9 mouse cellular contexts compared by ENCODE assay signal in genomic region chr2:118743261-118743943, GRCm38 (mm10). TPM values are rescaled to one million over a fixed set of nuclear protein-coding genes. Genes with fewer than 3 reads are reported as not detected.
DNase-seq lines count a peak whose midpoint lies in the region; ATAC-seq and TF ChIP-seq lines count a peak whose summit lies in the region.
"Had no signal": no experiment of that assay in that cellular context is flagged by ENCODE, and none has a peak within 500 bp of the region (broad histone marks: within the 10 kb centered on the region; RNA-seq: fewer than 3 reads in every experiment).

No protein-coding gene starts in this region.

- no peak for ATAC-seq in heart, postnatal 0 days (ENCODE audit: insufficient read depth, low read depth)

- DNase-seq in heart, postnatal 0 days (ENCODE audit: low spot score) = peak; percentile 80
- no peak for DNase-seq in heart, postnatal 4 days
- DNase-seq in thymus, postnatal 14 days = peak; percentile 51
- no peak for DNase-seq in thymus, adult 2 months
- DNase-seq in cerebellum, adult 9-11 months = peak; percentile 55
- peak; percentile 31 to 61 for DNase-seq in lung, adult 18-20 months
- no peak for DNase-seq in right cerebral cortex, postnatal 14 days
- DNase-seq in spleen, adult 18-20 months = no peak

- 28% methylated on average over 8 of the region's 8 CpGs for WGBS in heart, postnatal 0 days
- WGBS in thymus, adult 2 months = 31% methylated on average over 8 of the region's 8 CpGs

- H3K36me3 ChIP-seq in heart, postnatal 0 days (replicated peaks; ENCODE audit: control insufficient read depth, insufficient read depth, low read length) = peaks cover 1% of the 10 kb centered on the region; the same call in 1 of the 2 replicates
- H3K36me3 ChIP-seq in thymus, adult 2 months (ENCODE audit: control insufficient read depth, insufficient read depth, low read length) = no peaks in the 10 kb centered on the region

- TF ChIP-seq EP300 in heart, postnatal 0 days (IDR thresholded peaks at IDR 0.05; ENCODE audit: low read depth) = no peak

- no peaks in the 10 kb centered on the region for H3K9me3 ChIP-seq in heart, postnatal 0 days (replicated peaks; ENCODE audit: control insufficient read depth, low read length)

- H3K9ac ChIP-seq in heart, postnatal 0 days (replicated peaks; ENCODE audit: low read depth, low read length) = no peak overlapping the region

- no peak overlapping the region for H3K27ac ChIP-seq in heart, postnatal 0 days (ENCODE audit: low read depth)
- H3K27ac ChIP-seq in thymus, adult 2 months (ENCODE audit: control insufficient read depth, insufficient read depth, low read length) = no peak overlapping the region

- H3K27me3 ChIP-seq in heart, postnatal 0 days (ENCODE audit: control insufficient read depth, insufficient read depth, low read length) = no peaks in the 10 kb centered on the region
- no peaks in the 10 kb centered on the region for H3K27me3 ChIP-seq in thymus, adult 2 months (ENCODE audit: control insufficient read depth, insufficient read depth, low read length)

- no peak for TF ChIP-seq POLR2A in thymus, adult 2 months (IDR thresholded peaks at IDR 0.05; ENCODE audit: control insufficient read depth, extremely low read depth, insufficient read depth, low read length, poor library complexity)

- no peak overlapping the region for H3K4me3 ChIP-seq in heart, postnatal 0 days (ENCODE audit: low read depth, low read length)
- no peak overlapping the region for H3K4me3 ChIP-seq in thymus, adult 2 months (ENCODE audit: control insufficient read depth, insufficient read depth, low read length)

- H3K4me1 ChIP-seq in heart, postnatal 0 days (ENCODE audit: control insufficient read depth, insufficient read depth) = peaks cover 23% of the 10 kb centered on the region; the same call in 1 of the 2 replicates
- H3K4me1 ChIP-seq in thymus, adult 2 months (replicated peaks; ENCODE audit: control insufficient read depth, insufficient read depth, low read length) = peaks cover 28% of the 10 kb centered on the region

- peak; percentile 83 for TF ChIP-seq CTCF in heart, postnatal 0 days (IDR thresholded peaks at IDR 0.05; ENCODE audit: low read depth)
- no peak for TF ChIP-seq CTCF in thymus, adult 2 months (IDR thresholded peaks at IDR 0.05; ENCODE audit: borderline replicate concordance, control insufficient read depth, extremely low read depth, insufficient read depth, low read length, poor library complexity)

- no peak overlapping the region for H3K4me2 ChIP-seq in heart, postnatal 0 days (ENCODE audit: low read depth, low read length)

RNA-seq across cellular contexts. Expression of gene Inafm2, which starts 2.2 kb away (rescaled TPM):
- 39.4 and 44.2 TPM in 2 replicates for total RNA-seq in heart, postnatal 0 days (2014; rRNA removed; ENCODE audit: low replicate concordance)
- polyA plus RNA-seq in heart, postnatal 0 days (2015; fragmentation: Nextera tagmentation; extraction: Ambion mirVana) = 39.9 and 48.4 TPM in 2 replicates
- total RNA-seq in heart, postnatal 4 days (2021) = 10 to 100 TPM; 33.9 to 34.9 TPM
- polyA plus RNA-seq in thymus, adult 2 months (2012; rRNA removed) = 18.9 and 25.7 TPM in 2 replicates

RNA-seq across cellular contexts. Expression of gene Plcb2, which starts 15.2 kb away (rescaled TPM):
- total RNA-seq in heart, postnatal 0 days (2014; rRNA removed; ENCODE audit: low replicate concordance) = 1.6 and 7.6 TPM in 2 replicates
- 2.0 and 2.6 TPM in 2 replicates for polyA plus RNA-seq in heart, postnatal 0 days (2015; fragmentation: Nextera tagmentation; extraction: Ambion mirVana)
- total RNA-seq in heart, postnatal 4 days (2021) = 1 to 10 TPM; 1.3 to 1.7 TPM
- 79.9 and 94.4 TPM in 2 replicates for polyA plus RNA-seq in thymus, adult 2 months (2012; rRNA removed)

RNA-seq across cellular contexts. Expression of gene Ccdc9b, which starts 19.1 kb away (rescaled TPM):
- 5.7 and 6.8 TPM in 2 replicates for total RNA-seq in heart, postnatal 0 days (2014; rRNA removed; ENCODE audit: low replicate concordance)
- polyA plus RNA-seq in heart, postnatal 0 days (2015; fragmentation: Nextera tagmentation; extraction: Ambion mirVana) = 3.3 and 3.4 TPM in 2 replicates
- 1 to 10 TPM; 6.6 to 7.4 TPM for total RNA-seq in heart, postnatal 4 days (2021)
- 1.2 and 1.8 TPM in 2 replicates for polyA plus RNA-seq in thymus, adult 2 months (2012; rRNA removed)

RNA-seq across cellular contexts. Expression of gene Phgr1, which starts 29.2 kb away (rescaled TPM):
- not detected in 2 replicates for total RNA-seq in heart, postnatal 0 days (2014; rRNA removed; ENCODE audit: low replicate concordance)
- not detected in 2 replicates for polyA plus RNA-seq in heart, postnatal 0 days (2015; fragmentation: Nextera tagmentation; extraction: Ambion mirVana)
- total RNA-seq in heart, postnatal 4 days (2021) = not detected
- polyA plus RNA-seq in thymus, adult 2 months (2012; rRNA removed) = 3.3 and 4.9 TPM in 2 replicates
- total RNA-seq: left cerebral cortex, postnatal 10 days had no signal

RNA-seq across cellular contexts. Expression of gene Disp2, which starts 36.1 kb away (rescaled TPM):
- 0.19 and 0.38 TPM in 2 replicates for total RNA-seq in heart, postnatal 0 days (2014; rRNA removed; ENCODE audit: low replicate concordance)
- 0.03 and 0.07 TPM in 2 replicates for polyA plus RNA-seq in heart, postnatal 0 days (2015; fragmentation: Nextera tagmentation; extraction: Ambion mirVana)
- under 1 TPM; 0.07 to 0.10 TPM for total RNA-seq in heart, postnatal 4 days (2021)
- 0.36 and 0.41 TPM in 2 replicates for polyA plus RNA-seq in thymus, adult 2 months (2012; rRNA removed)

Comparison
In these comparisons a context has a peak if more than half of its experiments do, and no peak if none do; other contexts are left out.
1. DNase-seq: peak in heart, postnatal 0 days (single experiment), thymus, postnatal 14 days (single experiment), cerebellum, adult 9-11 months (single experiment) and lung, adult 18-20 months (2 of 2); none in heart, postnatal 4 days (single experiment), thymus, adult 2 months (single experiment), right cerebral cortex, postnatal 14 days (single experiment) and spleen, adult 18-20 months (0 of 2).